Mouse (Mus musculus) MN1 (cell line): ENCODE results near the gene Edem1.
"Not testable (repeated sequence)": the region's sequence is repeated elsewhere in the genome, so short reads cannot be mapped to it uniquely, and the experiment has no call there.

Experiments used
- DNase-seq: peaks from one replicate; pipeline ENCODE4 v3.0.0-alpha.2; 2016; ENCODE audit warnings: low spot score

The Edem1 gene

DNA sequence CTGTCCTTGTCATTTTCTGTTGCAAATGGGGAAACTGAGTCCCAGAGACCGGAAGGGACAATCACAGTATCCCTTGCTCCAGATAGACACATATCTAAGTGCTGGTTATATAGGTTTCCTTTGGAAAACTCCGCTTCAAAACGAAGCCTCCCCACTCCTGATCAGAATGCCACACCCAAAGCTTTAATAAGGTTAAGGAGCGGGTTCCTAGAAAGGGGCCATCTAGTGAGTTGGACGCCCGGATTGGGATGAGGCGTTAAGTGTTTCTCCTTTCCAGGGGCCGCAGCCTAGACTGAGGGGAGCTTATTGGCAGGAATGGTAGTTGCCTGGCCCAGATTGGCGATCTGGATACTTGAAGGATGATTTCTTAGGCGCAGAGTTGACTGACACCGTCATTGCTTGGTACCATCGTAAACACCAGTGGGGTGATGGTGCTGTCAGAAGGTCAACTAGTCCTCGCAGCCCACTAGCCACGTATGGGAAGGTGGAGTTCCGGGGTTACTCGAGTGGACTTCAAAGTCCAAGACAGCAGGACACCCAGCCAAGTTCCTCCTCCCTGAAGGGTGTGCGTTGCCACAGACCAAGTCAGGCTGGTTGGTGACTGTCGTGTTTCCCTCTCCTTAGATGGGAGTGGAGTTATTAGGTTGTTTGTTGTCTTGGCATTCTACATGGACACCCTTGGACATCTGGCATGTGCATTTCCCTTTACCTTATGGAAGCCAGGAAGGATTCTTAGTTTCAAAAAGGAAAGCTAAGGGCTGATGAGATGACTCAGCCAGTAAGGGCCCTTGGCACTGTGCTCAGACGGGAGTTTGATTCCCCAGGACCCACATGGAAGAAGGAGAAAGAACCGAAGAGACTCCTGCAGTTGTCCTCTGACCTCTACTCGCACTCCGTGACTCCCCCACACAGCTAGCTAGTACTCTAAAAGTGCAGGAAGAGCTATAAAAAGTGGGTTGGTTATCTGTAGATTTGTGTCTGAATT, 1.2 kb downstream of the Edem1 start:
- peak; percentile 27 for DNase-seq

DNA sequence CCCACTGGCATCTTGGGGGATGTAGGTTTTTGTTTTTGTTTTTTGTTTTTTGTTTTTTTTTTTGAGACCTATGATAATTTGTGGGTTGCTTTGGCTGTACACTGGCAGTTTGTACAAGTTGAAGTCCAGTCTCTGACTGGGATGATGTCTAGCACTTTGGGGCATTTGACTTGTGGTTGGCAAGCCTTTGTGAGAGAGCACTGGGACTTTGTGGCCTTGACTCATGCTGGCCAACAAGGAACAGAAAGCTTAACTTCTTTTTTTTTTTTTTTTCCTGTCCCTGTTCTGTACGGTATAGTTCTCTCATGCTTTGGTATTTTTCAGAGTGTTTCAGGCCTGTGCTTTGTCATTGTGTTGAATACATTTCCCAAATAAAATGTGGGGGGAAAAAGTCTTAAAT, 3.7 kb downstream of the Edem1 start:
- no peak for DNase-seq

DNA sequence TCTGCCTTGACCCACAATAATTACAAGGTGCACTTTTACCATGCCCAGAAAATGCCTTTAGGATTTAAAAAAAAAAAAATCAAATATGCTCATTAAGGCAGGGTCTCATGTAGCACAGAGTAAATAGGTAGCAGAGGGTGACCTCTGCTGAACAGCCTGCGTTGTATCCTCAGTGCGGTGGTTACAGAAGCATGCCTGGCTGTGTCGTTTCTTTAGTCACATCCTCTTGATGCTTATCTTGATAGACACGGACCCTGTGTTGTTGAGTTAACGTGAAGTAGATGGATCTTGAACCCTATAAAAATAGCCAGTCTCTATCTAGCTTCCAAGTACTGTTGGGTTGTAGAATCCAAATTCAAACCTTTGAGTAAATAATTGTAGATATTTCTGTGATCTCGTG, 4.5 kb downstream of the Edem1 start:
- DNase-seq: no peak

DNA sequence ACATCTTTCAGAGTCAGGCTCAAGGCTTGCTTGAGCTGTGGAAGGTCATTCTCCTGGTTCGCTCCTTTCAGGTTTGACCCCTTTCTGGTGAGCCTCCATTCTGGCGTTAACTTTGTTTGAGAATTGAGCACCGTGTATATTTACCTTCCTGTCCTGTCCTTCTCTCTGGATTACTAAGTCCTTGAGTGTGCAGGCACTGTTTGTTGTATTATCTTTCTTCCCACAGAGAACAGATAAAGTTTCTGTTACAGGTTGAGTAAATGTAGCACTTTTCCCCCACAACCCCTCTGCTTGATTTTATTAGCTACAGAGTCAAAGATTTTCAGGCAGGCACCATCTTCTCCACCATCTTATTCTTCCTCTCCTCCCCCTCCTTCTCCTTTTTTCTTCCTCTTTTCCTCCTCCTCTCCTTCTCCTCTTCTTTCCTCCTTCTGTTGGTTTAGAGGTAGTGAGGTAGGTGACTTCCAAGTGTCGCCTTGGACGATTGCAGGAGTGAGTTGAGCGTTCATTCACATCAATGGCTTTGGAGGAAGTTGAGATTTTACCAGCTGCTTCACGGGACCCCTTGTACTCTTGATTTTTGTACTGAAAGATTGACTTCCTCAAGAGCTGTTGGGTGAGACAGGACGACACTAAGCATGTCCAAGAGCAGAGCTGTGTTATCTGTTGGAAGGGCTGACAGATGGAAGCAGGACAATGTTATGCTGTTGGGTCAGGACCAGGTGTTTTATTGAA, 5.7 kb downstream of the Edem1 start:
- no peak for DNase-seq

DNA sequence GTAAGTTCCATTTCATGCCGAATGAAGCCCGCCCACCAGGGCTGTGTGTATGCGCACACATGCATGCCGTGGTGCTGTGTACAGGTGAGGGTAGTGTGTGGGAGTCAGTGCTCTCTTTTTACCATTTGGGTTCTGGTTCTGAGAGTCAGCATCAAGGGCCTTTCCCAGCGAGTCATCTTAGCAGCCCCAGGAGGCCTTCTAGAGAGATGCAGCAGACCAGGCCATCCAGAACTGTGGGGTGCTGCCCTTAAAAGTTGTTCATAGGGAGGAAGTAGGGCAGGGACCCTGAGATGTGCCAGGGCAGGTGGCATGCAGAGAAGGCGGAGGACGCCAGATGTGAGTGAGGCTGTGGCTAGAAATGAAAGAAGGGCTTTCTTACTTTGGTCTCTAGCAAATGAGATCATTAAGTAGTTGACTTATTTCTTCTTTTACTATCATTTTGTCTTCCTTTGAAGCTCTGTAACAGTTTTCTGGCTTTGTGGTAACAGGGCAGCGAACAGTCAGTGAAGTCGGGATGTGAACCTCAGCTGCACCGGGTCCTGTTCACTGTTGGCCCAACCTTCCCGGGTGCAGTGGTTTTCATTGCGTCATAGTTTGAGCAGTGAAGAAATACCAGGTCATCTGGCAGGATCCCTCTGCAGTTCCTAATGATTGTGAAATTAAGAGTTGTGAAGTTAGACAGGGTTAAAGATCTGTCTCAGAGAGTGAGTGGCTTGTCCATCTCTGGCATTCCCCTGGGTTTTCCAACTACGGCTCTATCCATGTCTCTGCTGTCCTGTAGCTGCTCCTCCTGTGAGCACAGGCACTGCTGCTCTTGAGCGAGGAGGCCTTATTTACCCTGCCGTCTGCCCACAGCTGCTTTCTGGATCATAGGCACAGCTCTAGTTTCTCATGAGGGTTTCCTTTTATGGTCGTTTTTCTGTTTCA, 7.6 kb downstream of the Edem1 start:
- DNase-seq: peak; percentile 22

DNA sequence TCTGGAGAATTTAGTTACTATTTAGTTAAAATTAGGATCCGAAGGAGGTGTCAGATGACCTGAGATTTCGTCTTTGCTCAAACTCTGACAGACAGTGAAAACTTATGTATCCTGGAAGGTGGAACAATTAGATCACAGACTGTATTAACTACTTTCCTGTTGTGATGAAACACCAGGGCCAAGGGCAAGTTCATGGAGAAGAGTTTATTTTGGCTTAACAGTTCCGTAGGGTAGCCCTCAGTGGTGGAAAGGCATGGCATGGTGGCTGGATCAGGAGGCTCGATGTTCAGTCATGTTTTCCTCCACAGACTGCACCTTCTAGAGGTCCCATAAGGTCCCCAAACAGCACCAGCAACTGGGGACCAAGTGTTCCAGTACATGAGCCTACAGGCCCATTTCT, 8.6 kb downstream of the Edem1 start:
- no peak for DNase-seq

DNA sequence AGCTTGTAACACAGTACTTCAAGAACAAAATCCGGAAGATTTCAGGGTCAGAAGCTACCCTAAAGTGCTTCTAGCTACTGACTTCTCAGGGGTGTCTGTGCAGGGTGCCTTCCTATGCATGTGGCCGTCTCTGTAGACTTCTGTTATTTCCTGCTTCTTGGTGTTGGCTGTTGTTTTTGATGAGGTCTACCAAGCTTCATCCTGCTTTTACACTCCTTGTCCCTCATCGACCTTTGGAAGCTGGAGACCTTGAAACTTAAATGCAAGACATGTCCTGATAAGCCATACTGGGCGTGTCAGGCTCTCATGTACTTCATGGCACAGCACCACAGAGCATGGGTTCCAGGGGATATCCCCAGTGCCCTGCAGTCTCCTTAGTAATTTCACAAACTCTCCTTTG, 9.5 kb downstream of the Edem1 start:
- no peak for DNase-seq

DNA sequence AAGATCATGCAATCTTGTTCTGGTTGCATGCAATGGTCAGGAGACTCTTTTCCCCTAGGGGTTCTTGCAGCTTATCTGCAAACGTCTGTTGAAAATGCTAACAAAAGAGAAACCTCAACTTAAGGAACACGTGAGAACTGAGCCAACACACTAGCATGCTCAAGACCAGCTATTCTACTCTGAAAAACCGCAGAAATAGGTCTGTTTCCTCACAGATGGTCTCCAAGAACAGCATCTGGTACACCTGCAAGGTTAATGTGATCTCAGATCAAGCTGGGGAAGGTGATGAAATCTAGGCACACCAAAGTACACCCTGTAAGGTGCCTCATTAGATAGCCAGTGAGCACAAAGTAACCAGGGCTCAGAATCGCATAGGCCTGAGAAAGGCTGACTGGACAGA, 11.0 kb downstream of the Edem1 start:
- DNase-seq: no peak

DNA sequence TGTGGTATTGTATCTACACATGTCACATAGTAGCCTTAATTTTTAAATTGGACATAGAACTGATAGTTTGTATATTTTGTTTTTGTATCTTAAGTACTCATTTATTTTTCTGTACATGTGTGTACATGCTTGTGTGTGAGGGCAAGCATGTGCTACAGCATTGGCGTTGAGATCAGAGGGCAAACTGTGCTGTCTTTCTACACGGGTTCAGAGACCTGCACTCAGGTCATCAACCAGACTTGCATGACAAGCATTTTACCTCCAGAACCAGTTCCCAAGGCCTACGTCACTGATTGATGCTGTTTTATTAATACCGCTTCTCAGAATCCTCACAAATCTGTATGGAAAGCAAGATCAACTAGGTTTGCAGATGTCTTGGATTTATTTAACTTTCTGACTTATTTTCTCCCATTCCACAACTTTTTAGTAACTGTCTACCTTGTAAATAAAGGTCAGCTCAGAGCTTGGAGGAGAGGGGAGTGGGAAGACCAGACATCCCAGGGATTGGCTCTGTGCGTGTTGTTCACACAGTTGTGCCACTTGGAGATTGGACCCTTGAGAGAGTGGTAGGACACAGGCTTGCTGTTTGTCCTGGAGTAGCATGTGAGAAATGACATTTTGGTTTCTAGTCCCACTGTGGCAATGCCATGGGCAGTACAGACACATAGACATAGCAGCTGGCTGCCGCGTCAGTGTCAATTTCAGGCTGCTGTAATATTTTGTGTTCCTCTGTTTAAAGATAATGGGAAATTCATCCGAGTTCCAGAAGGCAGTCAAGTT, 12.6 kb downstream of the Edem1 start:
- no peak for DNase-seq

DNA sequence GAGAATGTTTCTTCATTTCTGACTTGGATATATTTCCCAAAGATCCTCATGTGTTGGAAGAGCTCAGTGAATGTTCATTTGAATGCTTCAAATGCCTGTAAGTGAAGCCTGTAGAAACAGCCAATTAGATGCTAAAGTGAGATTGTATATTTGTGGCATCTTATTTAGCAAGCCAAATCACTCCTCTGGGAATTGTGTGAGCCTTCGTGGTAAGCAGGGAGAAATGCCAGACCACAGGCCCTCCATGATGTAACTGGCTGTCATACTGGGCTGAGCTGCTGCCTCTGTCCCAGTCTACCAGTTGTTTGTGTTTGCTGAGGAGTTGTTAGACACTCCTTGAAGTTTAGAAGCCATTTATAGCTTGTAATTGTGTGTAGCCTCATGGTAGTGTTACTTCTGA, 15.2 kb downstream of the Edem1 start:
- peak; percentile 86 for DNase-seq

DNA sequence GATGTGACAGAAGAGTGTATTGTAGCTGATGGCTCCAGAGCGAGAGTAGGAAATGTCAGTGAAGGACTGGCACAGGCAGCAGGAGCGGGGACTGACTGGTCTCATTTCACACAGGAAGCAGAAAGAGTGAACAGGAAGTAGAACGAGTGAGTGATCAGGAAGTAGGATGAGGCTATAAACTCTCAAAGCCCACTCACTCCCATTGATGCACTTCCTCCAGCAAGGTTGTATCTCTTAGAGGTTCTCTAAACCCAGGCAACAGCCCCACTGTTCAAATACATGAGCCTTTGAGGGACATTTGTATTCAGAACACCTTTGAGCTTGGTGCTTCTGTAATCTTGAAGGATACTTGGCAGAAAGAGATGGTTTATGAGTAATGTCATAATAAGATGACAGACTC, 15.7 kb downstream of the Edem1 start:
- DNase-seq: no peak

DNA sequence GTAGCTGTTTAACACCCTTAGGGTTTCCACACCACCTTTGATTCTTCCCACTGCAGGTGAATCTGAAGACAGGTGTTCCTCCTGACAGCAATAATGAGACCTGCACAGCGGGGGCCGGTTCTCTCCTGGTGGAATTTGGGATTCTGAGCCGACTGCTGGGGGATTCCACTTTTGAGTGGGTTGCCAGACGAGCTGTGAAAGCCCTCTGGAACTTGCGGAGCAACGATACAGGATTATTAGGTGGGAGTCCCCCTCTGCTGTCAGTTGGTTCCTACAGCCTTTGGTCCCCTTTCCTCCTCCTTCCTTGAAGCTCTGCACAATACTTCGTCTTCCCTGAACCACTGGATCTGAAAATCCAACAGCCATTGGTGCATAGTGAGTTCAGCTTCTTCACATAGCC, 16.3 kb downstream of the Edem1 start:
- DNase-seq: no peak

DNA sequence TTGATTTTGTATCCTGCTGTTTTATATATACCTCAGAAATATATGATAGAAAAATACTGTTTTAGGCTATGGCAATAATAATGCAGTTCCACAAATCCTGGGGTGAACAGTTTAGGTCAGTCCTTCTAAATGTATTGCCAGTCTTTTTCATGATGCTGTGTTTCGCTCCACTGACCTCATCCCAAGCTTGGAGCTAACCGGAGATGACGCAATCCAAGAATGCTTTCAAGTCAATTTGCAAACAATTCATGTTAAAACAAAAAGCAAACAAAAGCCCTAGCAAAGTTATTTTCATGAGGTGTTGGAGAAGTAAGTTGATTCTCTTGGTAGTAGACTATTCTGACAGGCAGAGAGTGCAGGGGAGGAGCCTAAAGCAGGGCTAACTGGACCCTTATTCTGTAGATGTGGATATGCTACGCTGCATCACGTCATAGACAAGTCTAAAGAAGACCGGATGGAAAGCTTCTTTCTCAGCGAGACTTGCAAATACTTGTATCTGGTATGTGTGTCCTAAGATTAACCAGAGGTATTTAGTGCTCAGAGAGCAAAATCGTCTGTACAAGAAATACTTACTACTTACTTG, 23.7 kb downstream of the Edem1 start:
- no peak for DNase-seq

DNA sequence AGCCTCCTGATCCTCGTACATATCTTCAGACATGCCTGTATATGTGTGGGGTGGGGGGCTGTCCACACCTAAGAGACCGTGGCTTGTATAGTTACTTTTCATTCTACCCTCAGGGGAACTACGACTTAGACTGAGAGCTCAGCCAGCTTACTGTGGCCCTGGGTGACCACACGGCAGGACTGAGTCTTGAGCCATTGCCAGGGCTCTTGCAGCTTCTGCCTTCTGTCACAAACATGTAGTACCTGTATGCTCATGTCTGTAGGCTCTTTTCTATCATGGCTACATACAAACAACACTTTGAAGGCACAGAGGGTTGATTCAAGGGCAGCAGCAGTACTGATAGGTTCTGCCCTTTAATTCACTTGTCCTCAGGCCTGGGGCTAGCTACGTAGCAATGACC, 24.5 kb downstream of the Edem1 start:
- DNase-seq: no peak

DNA sequence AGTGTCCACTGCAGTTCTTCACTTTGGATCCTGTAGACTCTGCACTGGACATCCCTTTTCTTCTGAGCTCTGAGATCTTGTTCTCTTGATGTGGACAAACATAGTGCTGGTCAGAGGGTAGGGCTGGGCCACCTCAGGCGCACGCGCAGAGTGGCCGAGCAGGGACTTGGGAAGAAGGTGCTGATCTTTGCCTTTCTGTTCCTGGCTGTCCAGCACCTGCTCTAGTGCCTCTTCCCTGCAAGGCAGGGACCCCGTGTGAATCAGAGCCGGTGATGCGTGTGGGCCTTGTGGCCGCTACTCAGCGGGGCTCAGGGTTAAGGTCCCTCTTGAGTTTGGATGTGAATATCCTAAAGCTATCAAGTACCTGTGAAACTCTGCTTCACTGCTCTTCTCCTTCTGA, 30.1 kb downstream of the Edem1 start:
- DNase-seq: no peak

DNA sequence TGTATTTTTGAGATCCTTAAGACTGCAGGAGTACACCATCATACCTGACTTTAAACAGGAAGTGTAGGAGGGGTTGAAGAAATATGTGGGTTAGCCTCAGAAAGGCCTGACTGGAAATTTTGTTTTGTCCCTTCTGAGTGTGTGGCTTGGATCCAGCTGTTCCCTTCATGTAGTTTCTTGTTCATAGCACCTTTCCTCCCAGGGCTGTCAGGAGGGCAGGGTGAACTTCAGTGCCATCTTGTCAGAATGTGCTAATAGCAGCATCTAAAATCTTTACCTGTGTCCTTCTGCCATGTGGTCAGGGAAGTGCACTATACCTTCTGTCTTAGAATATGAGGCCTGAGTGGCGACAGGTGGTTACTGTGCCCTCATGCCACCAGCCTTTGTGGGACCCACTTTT, 32.8 kb downstream of the Edem1 start:
- DNase-seq: no peak

DNA sequence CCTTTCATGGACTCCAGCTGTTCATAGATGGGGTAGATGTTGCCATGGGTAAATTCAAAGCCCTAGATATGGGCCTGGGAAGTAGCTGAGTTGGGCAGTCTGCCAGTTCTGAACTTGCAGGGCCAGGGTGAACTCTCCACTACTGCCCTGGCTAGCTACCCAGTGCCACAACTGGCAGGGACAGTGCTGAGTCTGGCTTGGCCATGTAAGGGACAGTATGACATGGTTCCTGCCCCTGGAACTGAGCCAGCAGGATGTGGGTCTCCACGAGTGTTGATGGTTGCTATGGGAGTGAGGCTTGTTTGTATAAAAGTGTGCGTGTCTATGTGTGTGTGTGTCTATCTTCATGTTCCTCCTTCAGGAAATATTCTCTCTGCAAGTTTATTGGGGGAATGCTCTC, 34.1 kb downstream of the Edem1 start:
- DNase-seq: no peak

DNA sequence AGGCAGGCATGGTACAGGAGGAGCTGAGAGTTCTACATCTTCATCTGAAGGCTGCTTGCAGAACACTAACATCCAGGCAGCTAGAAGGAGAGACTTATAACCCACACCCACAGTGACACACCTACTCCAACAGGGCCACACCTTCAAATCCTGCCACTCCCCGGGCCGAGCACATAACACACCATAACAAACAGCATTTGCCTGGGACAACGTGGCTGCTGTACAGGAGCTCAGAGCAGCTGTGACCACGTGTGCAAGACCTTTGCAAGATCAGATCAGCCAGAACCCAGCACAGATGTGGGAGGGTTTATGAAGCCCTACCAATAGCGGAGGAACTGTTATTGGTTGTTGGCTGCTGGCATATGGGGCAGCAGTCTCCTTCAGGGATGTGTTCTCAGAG, 37.9 kb downstream of the Edem1 start:
- no peak for DNase-seq

DNA sequence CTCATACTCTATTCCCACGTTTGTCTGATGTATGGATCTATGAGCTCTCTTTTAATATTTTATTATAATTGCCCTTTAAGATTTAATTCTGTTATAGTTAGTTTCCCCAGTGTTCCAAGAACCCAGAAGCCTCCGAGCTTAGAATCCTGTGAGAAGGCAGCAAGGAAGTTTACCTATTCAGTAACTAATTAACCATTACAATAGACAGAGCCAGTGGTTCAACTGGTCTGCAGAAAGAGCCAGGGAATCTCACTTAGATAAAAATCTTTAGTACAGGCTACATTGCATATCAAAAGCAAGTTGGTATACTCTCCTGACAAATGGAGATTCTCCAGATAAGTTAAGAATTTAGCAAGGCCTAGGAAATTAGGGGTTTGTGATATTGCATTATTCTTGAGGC, 40.6 kb downstream of the Edem1 start:
- not testable (repeated sequence) for DNase-seq

DNA sequence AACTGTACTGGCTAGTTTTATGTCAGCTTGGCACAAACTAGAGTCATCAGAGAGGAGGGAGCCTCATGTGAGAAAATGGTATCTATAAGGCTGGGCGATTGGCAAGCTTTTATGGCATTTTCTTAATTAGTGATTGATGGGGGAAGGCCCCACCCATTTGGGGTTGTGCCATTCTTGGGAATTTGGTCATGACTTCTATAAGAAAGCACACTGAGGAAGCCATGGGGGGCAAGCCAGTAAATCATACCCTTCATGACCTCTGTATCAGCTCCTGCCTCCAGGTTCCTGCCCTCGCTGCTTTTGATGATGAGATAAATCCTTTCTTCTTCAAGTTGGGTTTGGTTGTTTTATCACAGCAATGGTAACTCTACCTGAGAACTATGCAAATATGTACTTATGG, 42.0 kb downstream of the Edem1 start:
- DNase-seq: no peak

DNA sequence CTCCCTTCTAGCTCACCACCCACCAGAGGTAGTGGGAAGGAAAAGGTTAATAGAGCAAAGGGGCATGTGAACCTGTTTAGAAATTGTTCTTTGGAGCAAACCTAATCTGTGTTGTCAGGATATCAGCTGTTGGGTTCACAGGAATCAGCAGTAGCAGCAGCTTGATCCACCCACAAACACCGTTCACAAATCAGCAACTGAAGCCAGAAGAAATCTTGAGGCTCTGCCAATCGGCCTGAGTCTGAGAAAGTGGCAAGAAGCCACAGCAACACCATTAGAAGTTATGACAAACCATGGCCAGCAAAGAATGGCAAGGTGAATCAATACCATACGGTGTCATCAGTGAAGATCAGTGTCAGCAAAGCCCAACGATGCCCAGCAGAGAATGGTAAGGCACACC, 42.8 kb downstream of the Edem1 start:
- no peak for DNase-seq
